Mouse (Mus musculus): ENCODE data around the gene Fam227a. TPM values are rescaled to one million over a fixed set of nuclear protein-coding genes. Genes with fewer than 3 reads are reported as not detected.

Fam227a gene
- total RNA-seq, 2 experiments from 2014 or later = 3.5 to 5.0 TPM

GRCm38 (mm10) chr15:79619770-79620414, 38.9 kb downstream of the Fam227a start:
- ATAC-seq (replicated peaks; ENCODE audit: low FRiP score, poor library complexity, severe bottlenecking) = no peak

DNA sequence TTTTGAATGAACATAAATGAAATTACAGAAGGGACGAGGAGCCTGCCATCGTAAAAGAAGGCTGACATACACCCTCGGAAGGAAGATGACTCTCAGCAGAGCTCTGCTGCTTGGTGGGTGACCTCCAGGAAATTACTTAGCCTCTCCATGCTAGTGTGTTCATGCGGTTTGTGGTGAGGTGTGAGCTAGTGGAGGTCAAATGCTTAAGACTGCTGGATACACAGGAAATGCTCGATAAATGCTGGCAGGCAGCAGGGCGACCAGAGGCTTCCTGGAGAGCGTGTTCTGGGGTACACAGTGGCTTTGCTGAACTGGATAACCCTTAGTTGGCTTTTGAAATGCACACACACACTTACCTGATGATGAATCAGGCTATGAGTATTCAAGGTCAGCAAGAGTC, 40.3 kb downstream of the Fam227a start:
- ATAC-seq (replicated peaks; ENCODE audit: low FRiP score, poor library complexity, severe bottlenecking) = no peak

DNA sequence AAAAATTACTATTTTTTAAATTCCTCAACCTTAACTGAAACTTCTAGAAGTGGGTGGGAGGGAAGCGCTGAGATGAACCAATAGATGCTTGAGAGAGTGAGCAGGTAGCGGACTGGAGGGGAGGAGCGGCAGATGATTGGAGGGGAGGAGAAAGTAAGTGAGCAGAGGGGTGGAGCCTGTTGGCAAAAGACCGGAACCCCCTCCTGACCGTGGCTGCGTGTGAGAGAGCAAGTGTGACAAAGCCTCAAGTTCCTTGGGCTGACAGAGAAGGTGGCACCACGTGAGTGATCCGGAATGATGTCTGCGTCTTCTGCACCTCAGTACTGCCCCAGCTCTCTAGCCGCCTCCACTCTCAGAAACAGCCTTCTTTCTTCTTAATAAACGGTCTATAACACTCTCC, 41.6 kb downstream of the Fam227a start:
- no peak for ATAC-seq (replicated peaks; ENCODE audit: low FRiP score, poor library complexity, severe bottlenecking)

DNA sequence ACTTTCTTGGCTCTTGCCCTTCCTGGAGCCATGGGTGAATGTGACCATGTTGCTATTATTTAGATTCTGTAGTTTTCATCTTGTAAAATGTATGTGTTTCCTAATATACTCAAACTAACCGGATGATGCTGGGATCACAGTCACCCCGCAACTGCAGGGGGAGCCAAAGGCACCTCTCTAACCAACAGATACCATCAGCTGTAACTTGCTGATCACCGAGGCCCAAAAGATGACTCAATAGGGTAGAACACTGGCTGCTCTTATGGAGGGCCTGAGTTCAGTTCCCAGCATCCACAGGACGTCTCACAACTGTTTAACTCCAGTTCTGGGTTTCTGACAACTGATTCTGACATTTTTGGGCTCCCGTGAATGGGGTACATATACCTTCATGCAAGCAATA, 42.0 kb downstream of the Fam227a start:
- no peak for ATAC-seq (replicated peaks; ENCODE audit: low FRiP score, poor library complexity, severe bottlenecking)

DNA sequence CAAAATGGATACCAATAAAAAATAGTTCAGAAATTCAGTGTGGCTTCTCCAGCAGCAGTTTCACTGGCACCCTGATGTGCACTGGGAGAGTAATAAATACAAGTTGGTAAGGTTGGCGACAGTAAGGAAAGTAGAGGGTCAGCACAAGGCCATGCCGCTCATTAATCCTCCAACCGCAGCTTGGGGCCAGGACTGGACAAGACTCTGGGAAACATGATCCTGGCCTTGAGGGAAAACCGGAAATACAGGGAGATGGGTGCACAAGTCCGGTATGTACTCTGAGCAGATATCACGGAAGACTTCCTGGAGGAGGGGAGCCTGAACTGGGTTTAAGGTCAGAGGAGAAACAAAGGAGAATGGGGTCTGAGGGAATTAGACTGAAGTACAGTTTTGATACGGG, 43.3 kb downstream of the Fam227a start:
- ATAC-seq (replicated peaks; ENCODE audit: low FRiP score, poor library complexity, severe bottlenecking) = no peak

GRCm38 (mm10) chr15:79609226-79609625, 49.5 kb downstream of the Fam227a start:
- no peak for ATAC-seq (replicated peaks; ENCODE audit: low FRiP score, poor library complexity, severe bottlenecking)

DNA sequence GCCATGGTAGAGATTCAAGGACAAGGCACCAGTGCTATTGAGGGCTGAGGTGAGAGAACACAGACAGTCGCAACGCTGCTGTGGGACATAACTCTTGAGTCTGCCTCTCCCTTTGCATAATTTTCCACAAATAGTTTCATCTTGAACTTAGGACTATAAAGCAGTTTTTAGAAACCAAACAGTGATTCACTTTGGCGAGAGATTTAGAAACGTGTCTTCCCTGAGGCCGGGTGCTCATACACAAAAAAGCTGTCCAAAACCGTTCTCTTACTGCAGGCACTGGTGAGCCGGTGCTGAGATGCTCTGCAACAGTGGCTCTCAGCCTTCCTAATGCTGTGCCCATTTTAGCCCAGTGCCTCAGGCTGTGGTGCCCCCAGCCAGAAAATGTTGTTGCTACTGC, 50.5 kb downstream of the Fam227a start:
- no peak for ATAC-seq (replicated peaks; ENCODE audit: low FRiP score, poor library complexity, severe bottlenecking)

DNA sequence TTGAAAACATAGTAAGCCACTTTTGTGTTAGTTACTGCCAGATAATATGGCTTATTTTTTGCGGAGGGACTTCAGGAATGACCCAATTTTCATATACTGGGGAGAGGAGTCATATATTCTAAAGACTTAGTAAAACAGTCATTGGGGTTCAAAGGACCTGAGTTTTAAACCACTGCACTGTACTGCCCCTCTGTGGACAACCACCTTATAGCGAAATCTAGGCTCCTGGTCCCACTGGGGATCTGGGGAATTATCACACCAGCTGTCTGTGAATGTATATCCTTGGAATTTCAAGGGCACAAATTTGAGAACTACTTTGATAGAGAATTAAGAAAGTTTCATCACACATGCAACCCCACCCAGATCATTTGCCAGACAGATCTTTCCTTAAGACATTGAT, 51.0 kb downstream of the Fam227a start:
- no peak for ATAC-seq (replicated peaks; ENCODE audit: low FRiP score, poor library complexity, severe bottlenecking)

- no peak for ATAC-seq (replicated peaks; ENCODE audit: low FRiP score, poor library complexity, severe bottlenecking)
These were observed 52.6 kb downstream of the Fam227a start for GRCm38 (mm10) chr15:79606161-79606560.

GRCm38 (mm10) chr15:79604990-79605665, 53.6 kb downstream of the Fam227a start, which contains the start of gene Dmc1:
Gene Dmc1, minus strand, starts transcription at chr15:79605109.
- peak; percentile 67 for ATAC-seq (replicated peaks; ENCODE audit: low FRiP score, poor library complexity, severe bottlenecking)

DNA sequence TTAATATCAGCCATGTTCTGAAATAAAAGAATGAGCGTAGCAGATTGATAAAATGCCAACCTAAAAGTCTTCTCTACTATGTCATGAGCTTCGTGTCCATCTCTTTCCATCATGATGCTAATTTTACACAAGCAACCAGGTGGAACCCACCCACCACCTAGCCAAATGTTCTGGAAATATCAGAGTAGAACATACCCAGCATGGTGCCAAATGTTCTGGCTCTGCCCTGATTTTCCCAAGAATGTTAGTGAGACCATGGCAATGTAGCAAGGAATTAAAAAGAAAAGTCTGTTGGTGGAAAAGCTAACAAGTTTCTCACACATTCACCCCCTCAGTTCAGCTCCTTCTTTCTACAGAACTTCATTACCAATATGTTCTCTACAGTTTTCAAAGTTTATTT, 58.6 kb downstream of the Fam227a start:
- ATAC-seq (replicated peaks; ENCODE audit: low FRiP score, poor library complexity, severe bottlenecking) = no peak

GRCm38 (mm10) chr15:79598715-79599114, 60.0 kb downstream of the Fam227a start:
- ATAC-seq (replicated peaks; ENCODE audit: low FRiP score, poor library complexity, severe bottlenecking) = no peak

- ATAC-seq (replicated peaks; ENCODE audit: low FRiP score, poor library complexity, severe bottlenecking) = no peak
These were observed 77.2 kb downstream of the Fam227a start for GRCm38 (mm10) chr15:79581581-79581980.

- no peak for ATAC-seq (replicated peaks; ENCODE audit: low FRiP score, poor library complexity, severe bottlenecking)
These were observed 80.9 kb downstream of the Fam227a start for GRCm38 (mm10) chr15:79577671-79578426.

DNA sequence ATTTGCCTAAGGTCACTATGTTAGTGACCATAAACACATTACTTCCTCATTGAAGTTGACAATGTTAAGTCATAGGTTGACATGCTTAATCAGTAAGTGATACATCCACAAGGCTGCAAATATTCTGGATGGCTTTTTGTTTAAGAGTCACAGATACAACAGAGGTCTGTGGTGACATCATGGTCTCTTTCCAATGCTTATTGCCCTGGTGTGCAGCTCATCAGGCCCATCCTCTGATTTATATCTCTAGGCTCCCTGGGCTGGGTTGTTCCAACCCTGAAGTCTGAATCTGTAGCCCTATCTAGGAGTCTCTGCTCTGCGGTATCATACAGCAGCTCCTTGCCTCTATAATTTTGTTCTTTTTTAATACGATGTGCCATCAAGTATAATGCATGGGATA, 81.8 kb downstream of the Fam227a start:
- ATAC-seq (replicated peaks; ENCODE audit: low FRiP score, poor library complexity, severe bottlenecking) = no peak

DNA sequence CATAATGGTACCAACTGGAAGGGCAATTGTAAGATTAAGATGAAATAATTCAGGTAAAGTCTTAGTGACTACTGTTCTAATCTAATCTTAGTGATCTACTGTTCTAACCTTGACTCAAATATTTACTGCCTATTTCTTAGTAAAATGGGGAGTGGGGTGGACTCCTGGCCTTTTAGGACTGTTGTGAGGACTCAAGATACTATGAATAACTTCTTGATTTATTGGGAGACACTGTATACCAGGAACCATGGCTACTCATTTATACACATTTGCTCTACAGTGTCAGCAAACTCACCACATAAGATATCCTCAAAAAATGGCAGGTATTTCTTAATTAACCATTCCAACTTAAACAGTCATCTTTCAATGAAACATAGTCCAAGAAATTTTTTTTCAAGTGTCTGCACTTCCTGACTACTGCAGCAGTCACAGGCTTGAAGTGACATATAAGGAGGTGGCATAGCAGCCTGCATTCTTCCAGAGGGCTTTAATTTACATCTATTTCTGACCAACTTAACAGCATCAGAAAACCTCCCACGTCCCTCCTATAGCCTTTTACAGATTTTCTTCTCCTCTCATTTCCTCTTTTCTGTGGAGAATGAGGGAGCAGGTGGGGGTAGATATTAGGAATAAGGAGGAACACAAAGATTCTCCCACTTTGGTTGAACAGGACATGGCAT, 83.1 kb downstream of the Fam227a start:
- ATAC-seq (replicated peaks; ENCODE audit: low FRiP score, poor library complexity, severe bottlenecking) = no peak

DNA sequence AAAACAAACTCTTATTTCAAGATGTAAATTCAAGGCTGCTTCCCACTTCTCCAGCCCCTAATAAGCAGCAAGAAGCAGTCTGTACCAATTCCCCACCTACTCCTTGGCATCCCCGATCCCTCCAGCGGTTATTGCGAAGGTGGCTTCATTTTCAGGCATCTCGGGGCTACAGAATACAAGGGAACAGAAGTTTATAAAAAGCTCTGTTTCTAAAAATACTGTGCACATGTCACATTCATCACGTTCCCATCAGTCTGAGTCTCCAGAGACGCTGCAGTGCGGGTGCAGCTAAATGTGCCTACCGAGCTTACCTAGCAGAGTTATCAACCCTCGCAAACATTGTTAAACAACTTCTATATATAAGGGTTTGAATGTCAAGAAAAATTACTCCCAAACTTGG, 96.3 kb downstream of the Fam227a start:
- ATAC-seq (replicated peaks; ENCODE audit: low FRiP score, poor library complexity, severe bottlenecking) = no peak

DNA sequence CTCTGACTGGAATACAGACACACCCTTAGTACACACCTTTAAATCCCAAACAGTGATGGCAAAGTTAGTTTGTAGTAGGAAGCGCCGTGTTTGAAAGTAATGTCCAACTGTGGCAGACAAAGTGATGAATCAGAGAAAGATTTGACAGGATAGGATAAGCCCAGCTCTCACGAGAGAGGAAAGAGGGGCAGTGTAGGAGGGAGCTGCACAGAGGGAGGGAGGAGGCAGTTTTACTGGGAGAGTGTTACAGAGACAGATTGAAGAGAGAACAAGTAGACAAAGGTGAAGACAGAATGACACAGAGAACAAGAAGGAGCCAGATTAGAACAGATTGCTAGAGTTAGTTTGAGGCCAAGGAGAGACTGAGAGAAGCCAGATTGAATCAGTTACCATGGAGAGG, 99.1 kb downstream of the Fam227a start:
- ATAC-seq (replicated peaks; ENCODE audit: low FRiP score, poor library complexity, severe bottlenecking) = no peak
